Mouse (Mus musculus) bone marrow macrophage, adult 2 months (primary cell): ENCODE measurements around the gene Tctn1.

Experiments used
- CTCF ChIP-seq: IDR thresholded peaks from 2 replicates; pipeline ENCODE4 v1.5.1; 2012; ENCODE audit warnings: low read depth, mild to moderate bottlenecking, low read length, moderate library complexity
- POLR2A ChIP-seq: IDR thresholded peaks from 2 replicates; pipeline ENCODE4 v1.6.1; 2012; ENCODE audit warnings: mild to moderate bottlenecking, low read depth, low read length, borderline replicate concordance

- TF ChIP-seq CTCF, result no peak
- no peak for TF ChIP-seq POLR2A
Observed at GRCm38 (mm10) chr5:122245186-122245585, 19.1 kb downstream of the Tctn1 start.
